In genomic region chrX:140450071-140450470, GRCm38 (mm10) we compare ENCODE assay signal across 25 mouse cellular contexts. TPM values are rescaled to one million over a fixed set of nuclear protein-coding genes. Genes with fewer than 3 reads are reported as not detected.
DNase-seq lines count a peak whose midpoint lies in the region; ATAC-seq and TF ChIP-seq lines count a peak whose summit lies in the region.
"Had no signal": no experiment of that assay in that cellular context is flagged by ENCODE, and none has a peak within 500 bp of the region (broad histone marks: within the 10 kb centered on the region; RNA-seq: fewer than 3 reads in every experiment).

No protein-coding gene starts in this region.

- no peaks in the 10 kb centered on the region for H3K27me3 ChIP-seq in kidney, adult 2 months (replicated peaks; ENCODE audit: control insufficient read depth, insufficient read depth, low read length)
- H3K27me3 ChIP-seq in kidney, embryonic 16.5 days (ENCODE audit: insufficient read depth, low read length) = peaks cover 17% of the 10 kb centered on the region; the same call in 1 of the 2 replicates
- H3K27me3 ChIP-seq: forebrain, embryonic 15.5 days had no signal

- no peak overlapping the region for H3K4me2 ChIP-seq in kidney, embryonic 16.5 days (replicated peaks; ENCODE audit: low read depth, low read length)
- H3K4me2 ChIP-seq: embryonic facial prominence, embryonic 13.5 days; forebrain, embryonic 15.5 days; midbrain, embryonic 12.5 days; neural tube, embryonic 13.5 days had no signal

- TF ChIP-seq POLR2A in kidney, adult 2 months (IDR thresholded peaks at IDR 0.05; ENCODE audit: low read depth, low read length) = no peak

- no peaks in the 10 kb centered on the region for H3K4me1 ChIP-seq in kidney, adult 2 months (ENCODE audit: control insufficient read depth, insufficient read depth, low read length)
- no peaks in the 10 kb centered on the region for H3K4me1 ChIP-seq in kidney, embryonic 16.5 days (ENCODE audit: insufficient read depth, low read length)
- H3K4me1 ChIP-seq: embryonic facial prominence, embryonic 13.5 days; forebrain, embryonic 10.5 days; forebrain, embryonic 15.5 days; midbrain, embryonic 12.5 days; neural tube, embryonic 13.5 days had no signal

- no peak overlapping the region for H3K4me3 ChIP-seq in kidney, adult 2 months (ENCODE audit: insufficient read depth, low read depth, low read length)
- no peak overlapping the region for H3K4me3 ChIP-seq in kidney, embryonic 16.5 days (ENCODE audit: low read length)
- H3K4me3 ChIP-seq: embryonic facial prominence, embryonic 13.5 days; forebrain, embryonic 10.5 days; forebrain, embryonic 15.5 days; gastrocnemius, adult 2 months; heart, adult 2 months; left cerebral cortex, adult 2 months; megakaryocyte, embryonic 14.5 days; midbrain, embryonic 12.5 days; neural tube, embryonic 13.5 days had no signal

- H3K27ac ChIP-seq in kidney, adult 2 months (ENCODE audit: insufficient read depth, low read depth, low read length) = peak overlapping the region; percentile 4; the same call in 1 of the 2 replicates
- no peak overlapping the region for H3K27ac ChIP-seq in kidney, embryonic 16.5 days (ENCODE audit: low read length)
- H3K27ac ChIP-seq: embryonic facial prominence, embryonic 13.5 days; forebrain, embryonic 10.5 days; forebrain, embryonic 15.5 days; gastrocnemius, adult 2 months; heart, adult 2 months; left cerebral cortex, adult 2 months; liver, embryonic 14.5 days; midbrain, embryonic 12.5 days; neural tube, embryonic 13.5 days had no signal

- H3K9me3 ChIP-seq in kidney, embryonic 16.5 days (ENCODE audit: low read length) = no peaks in the 10 kb centered on the region
- H3K9me3 ChIP-seq: embryonic facial prominence, embryonic 13.5 days; forebrain, embryonic 10.5 days; forebrain, embryonic 15.5 days; megakaryocyte, embryonic 14.5 days; midbrain, embryonic 12.5 days; neural tube, embryonic 13.5 days had no signal

- DNase-seq in heart, adult 18-20 months = peak; percentile 8 to 38
- DNase-seq in heart, postnatal 14 days = no peak
- DNase-seq in kidney, adult 2 months = peak; percentile 79
- peak; percentile 42 for DNase-seq in adipocyte (ENCODE audit: low spot score)
- DNase-seq in kidney, postnatal 36 days = peak; percentile 40 to 52
- no peak for DNase-seq in ovary, postnatal 10 days (ENCODE audit: low spot score)
- DNase-seq: cerebellum, adult 18-20 months; cerebellum, postnatal 10 days; gastrocnemius, adult 2 months; gastrocnemius, postnatal 36 days; lung, adult 2 months; lung, postnatal 4 days; thymus, postnatal 4 days had no signal

- no peaks in the 10 kb centered on the region for H3K36me3 ChIP-seq in kidney, adult 2 months (ENCODE audit: control insufficient read depth, insufficient read depth, low read length)
- H3K36me3 ChIP-seq in kidney, embryonic 16.5 days (ENCODE audit: insufficient read depth, low read length) = no peaks in the 10 kb centered on the region
- H3K36me3 ChIP-seq: embryonic facial prominence, embryonic 13.5 days; forebrain, embryonic 10.5 days; forebrain, embryonic 15.5 days; midbrain, embryonic 12.5 days; neural tube, embryonic 13.5 days had no signal

- WGBS in kidney, adult 2 months = 29% methylated on average over 3 of the region's 3 CpGs
- WGBS in kidney, embryonic 16.5 days = 69% methylated on average over 3 of the region's 3 CpGs

- no peak for TF ChIP-seq CTCF in kidney, adult 2 months (conservative IDR thresholded peaks at IDR 0.05; ENCODE audit: insufficient read depth, insufficient read length, low read depth, low read length)

- ATAC-seq in kidney, embryonic 16.5 days (ENCODE audit: low FRiP score, low TSS enrichment) = no peak
- ATAC-seq: forebrain, embryonic 15.5 days; hindbrain, embryonic 16.5 days; Patski had no signal

- H3K9ac ChIP-seq in kidney, embryonic 16.5 days (replicated peaks; ENCODE audit: low read length) = no peak overlapping the region
- H3K9ac ChIP-seq: embryonic facial prominence, embryonic 13.5 days; forebrain, embryonic 15.5 days; liver, embryonic 14.5 days; midbrain, embryonic 12.5 days; neural tube, embryonic 13.5 days had no signal

- intact Hi-C loops in heart, postnatal 14 days (cut with DNase I) = no loop called here

RNA-seq across cellular contexts. Expression of gene Prps1, which starts 6.3 kb away (rescaled TPM):
- total RNA-seq in heart, adult 18-20 months (2021) = 10 to 100 TPM; 27.6 to 28.7 TPM
- 10 to 100 TPM; 23.4 to 24.6 TPM for total RNA-seq in heart, postnatal 14 days (2021)
- polyA plus RNA-seq in kidney, adult 2 months (2012; rRNA removed) = 12.1 and 16.5 TPM in 2 replicates
- polyA plus RNA-seq in kidney, embryonic 16.5 days (2015; fragmentation: Nextera tagmentation; extraction: Ambion mirVana) = 45.3 and 45.8 TPM in 2 replicates

Comparison
In these comparisons a context has a peak if more than half of its experiments do, and no peak if none do; other contexts are left out.
1. DNase-seq: peak in heart, adult 18-20 months (2 of 2), kidney, adult 2 months (single experiment), adipocyte (single experiment) and kidney, postnatal 36 days (2 of 2); none in heart, postnatal 14 days (0 of 2) and ovary, postnatal 10 days (single experiment).